Mouse (Mus musculus): ENCODE measurements around the gene Lca5l.
A peak's percentile ranks its signal among the peaks of the same experiment; 100 is the strongest.

DNA sequence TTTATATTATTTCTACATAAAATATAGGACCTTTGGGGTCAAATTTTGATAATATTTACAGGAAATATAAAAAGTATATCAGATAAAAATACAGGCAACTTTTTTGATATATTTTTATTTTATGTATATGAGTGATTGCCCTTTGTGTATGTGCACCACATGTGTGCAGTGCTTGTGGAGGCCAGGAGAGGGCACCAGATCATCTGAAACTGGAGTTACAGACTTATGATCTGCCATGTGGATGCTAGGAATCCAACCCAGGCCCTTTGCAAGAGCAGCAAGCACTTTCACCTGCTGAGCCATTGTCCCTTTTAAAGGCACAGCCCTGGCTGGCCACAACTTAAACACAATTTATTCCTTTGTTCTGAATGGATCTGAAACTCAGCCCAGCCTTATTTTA lies 12.9 kb downstream of the Lca5l start:
- TF ChIP-seq POU5F1 (IDR thresholded peaks at IDR 0.05; ENCODE audit: borderline replicate concordance, low read length) (no peak), CTCF (conservative IDR thresholded peaks at IDR 0.05; ENCODE audit: low read length) (peak; percentile 53), NANOG (IDR thresholded peaks at IDR 0.05; ENCODE audit: borderline replicate concordance, low read length) (no peak)

All from E14TG2a.4 (cell line).